ENCODE assay signal across 17 mouse cellular contexts in the genomic region with DNA sequence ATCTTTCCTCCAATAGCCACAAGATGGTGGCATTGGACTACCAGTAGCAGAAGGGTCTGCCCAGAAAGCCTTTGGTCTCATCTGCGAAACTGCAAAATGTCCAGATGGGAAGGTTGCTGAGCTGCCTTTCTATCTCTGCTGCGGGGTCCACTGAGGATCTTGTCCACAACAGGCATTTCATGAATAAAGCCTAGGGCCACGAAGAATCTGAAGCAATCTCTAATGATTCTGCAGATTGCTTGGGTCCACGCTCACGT. TPM values are rescaled to one million over a fixed set of nuclear protein-coding genes. Genes with fewer than 3 reads are reported as not detected.
A peak's percentile ranks its signal among the peaks of the same experiment; 100 is the strongest.
DNase-seq lines count a peak whose midpoint lies in the region; ATAC-seq and TF ChIP-seq lines count a peak whose summit lies in the region.
"Had no signal": no experiment of that assay in that cellular context is flagged by ENCODE, and none has a peak within 500 bp of the region (broad histone marks: within the 10 kb centered on the region; RNA-seq: fewer than 3 reads in every experiment).

No protein-coding gene starts in this region.

- no peak overlapping the region for H3K4me2 ChIP-seq in hindbrain, embryonic 14.5 days (replicated peaks)
- H3K4me2 ChIP-seq in hindbrain, embryonic 13.5 days: no peak overlapping the region
- no peak overlapping the region for H3K4me2 ChIP-seq in midbrain, embryonic 14.5 days (ENCODE audit: low read length)
- no peak overlapping the region for H3K4me2 ChIP-seq in midbrain, embryonic 16.5 days (ENCODE audit: low read length)
- H3K4me2 ChIP-seq: embryonic facial prominence, embryonic 12.5 days; limb, embryonic 12.5 days had no signal

- H3K9ac ChIP-seq in hindbrain, embryonic 14.5 days: no peak overlapping the region
- H3K9ac ChIP-seq in hindbrain, embryonic 13.5 days: no peak overlapping the region
- H3K9ac ChIP-seq in midbrain, embryonic 14.5 days (replicated peaks; ENCODE audit: low read length): no peak overlapping the region
- no peak overlapping the region for H3K9ac ChIP-seq in midbrain, embryonic 16.5 days (ENCODE audit: low read depth, low read length)
- H3K9ac ChIP-seq: embryonic facial prominence, embryonic 12.5 days; limb, embryonic 12.5 days had no signal

- peak; percentile 32 for DNase-seq in hindbrain, embryonic 14.5 days (ENCODE audit: low spot score)
- peak; percentile 57 for DNase-seq in midbrain, embryonic 14.5 days
- peak; percentile 35 for DNase-seq in brain, embryonic 14.5 days (ENCODE audit: low read depth)
- no peak for DNase-seq in urinary bladder, postnatal 36 days (ENCODE audit: low spot score in 2 of 2)
- DNase-seq: cerebellum, adult 11 months had no signal

- no peaks in the 10 kb centered on the region for H3K36me3 ChIP-seq in hindbrain, embryonic 14.5 days (replicated peaks; ENCODE audit: control insufficient read depth, insufficient read depth)
- H3K36me3 ChIP-seq in hindbrain, embryonic 13.5 days: no peaks in the 10 kb centered on the region
- no peaks in the 10 kb centered on the region for H3K36me3 ChIP-seq in midbrain, embryonic 14.5 days (ENCODE audit: control insufficient read depth, insufficient read depth, low read length)
- no peaks in the 10 kb centered on the region for H3K36me3 ChIP-seq in midbrain, embryonic 16.5 days (ENCODE audit: control insufficient read depth, insufficient read depth, low read length)
- H3K36me3 ChIP-seq: embryonic facial prominence, embryonic 12.5 days; limb, embryonic 12.5 days had no signal

- TF ChIP-seq POLR2A in brain, embryonic 14.5 days (IDR thresholded peaks at IDR 0.05; ENCODE audit: borderline replicate concordance, extremely low read depth, insufficient read depth, insufficient read length, poor library complexity, severe bottlenecking): no peak

- peak; percentile 44; the same call in 1 of the 2 replicates for TF ChIP-seq CTCF in brain, embryonic 14.5 days (IDR thresholded peaks at IDR 0.05; ENCODE audit: borderline replicate concordance, extremely low read depth, insufficient read depth, insufficient read length)

- no peak overlapping the region for H3K4me3 ChIP-seq in hindbrain, embryonic 14.5 days (replicated peaks; ENCODE audit: low read length)
- no peak overlapping the region for H3K4me3 ChIP-seq in hindbrain, embryonic 13.5 days
- H3K4me3 ChIP-seq in midbrain, embryonic 14.5 days (replicated peaks; ENCODE audit: low read depth, low read length): no peak overlapping the region
- no peak overlapping the region for H3K4me3 ChIP-seq in midbrain, embryonic 16.5 days (ENCODE audit: low read depth, low read length)
- H3K4me3 ChIP-seq: embryonic facial prominence, embryonic 12.5 days; limb, embryonic 12.5 days; megakaryocyte, embryonic 14.5 days had no signal

- WGBS in hindbrain, embryonic 14.5 days: 77% methylated on average over 5 of the region's 5 CpGs
- 83% methylated on average over 5 of the region's 5 CpGs for WGBS in hindbrain, embryonic 13.5 days
- WGBS in midbrain, embryonic 14.5 days: 86% methylated on average over 5 of the region's 5 CpGs
- WGBS in midbrain, embryonic 16.5 days: 78% methylated on average over 5 of the region's 5 CpGs

- no peak for ATAC-seq in hindbrain, embryonic 14.5 days (ENCODE audit: low FRiP score)
- ATAC-seq in hindbrain, embryonic 13.5 days (ENCODE audit: low FRiP score): no peak
- no peak for ATAC-seq in midbrain, embryonic 14.5 days (ENCODE audit: low FRiP score, low TSS enrichment)
- ATAC-seq in midbrain, embryonic 16.5 days: no peak
- no peak for ATAC-seq in megakaryocyte progenitor cell, adult 5-6 weeks (replicated peaks; ENCODE audit: poor library complexity)
- ATAC-seq: intestine, embryonic 16.5 days had no signal

- no peaks in the 10 kb centered on the region for H3K9me3 ChIP-seq in hindbrain, embryonic 14.5 days (ENCODE audit: control insufficient read depth, low read length)
- no peaks in the 10 kb centered on the region for H3K9me3 ChIP-seq in hindbrain, embryonic 13.5 days
- no peaks in the 10 kb centered on the region for H3K9me3 ChIP-seq in midbrain, embryonic 14.5 days (ENCODE audit: control insufficient read depth, low read length)
- H3K9me3 ChIP-seq in midbrain, embryonic 16.5 days (replicated peaks; ENCODE audit: control insufficient read depth, low read length, poor library complexity, severe bottlenecking): no peaks in the 10 kb centered on the region
- H3K9me3 ChIP-seq: embryonic facial prominence, embryonic 12.5 days; limb, embryonic 12.5 days; megakaryocyte, embryonic 14.5 days had no signal

- H3K27me3 ChIP-seq in hindbrain, embryonic 14.5 days (ENCODE audit: control insufficient read depth, insufficient read depth, low read length): no peaks in the 10 kb centered on the region
- no peaks in the 10 kb centered on the region for H3K27me3 ChIP-seq in hindbrain, embryonic 13.5 days
- H3K27me3 ChIP-seq in midbrain, embryonic 14.5 days (ENCODE audit: control insufficient read depth, insufficient read depth, low read length): no peaks in the 10 kb centered on the region
- no peaks in the 10 kb centered on the region for H3K27me3 ChIP-seq in midbrain, embryonic 16.5 days (ENCODE audit: control insufficient read depth, insufficient read depth, low read depth, low read length)
- H3K27me3 ChIP-seq: embryonic facial prominence, embryonic 12.5 days; limb, embryonic 12.5 days had no signal

- H3K4me1 ChIP-seq in hindbrain, embryonic 14.5 days (replicated peaks; ENCODE audit: control insufficient read depth, insufficient read depth, low read length): no peaks in the 10 kb centered on the region
- H3K4me1 ChIP-seq in hindbrain, embryonic 13.5 days (replicated peaks): no peaks in the 10 kb centered on the region
- no peaks in the 10 kb centered on the region for H3K4me1 ChIP-seq in midbrain, embryonic 14.5 days (ENCODE audit: control insufficient read depth, insufficient read depth, low read length)
- H3K4me1 ChIP-seq in midbrain, embryonic 16.5 days (ENCODE audit: control insufficient read depth, insufficient read depth, low read length): no peaks in the 10 kb centered on the region
- H3K4me1 ChIP-seq: embryonic facial prominence, embryonic 12.5 days; limb, embryonic 12.5 days had no signal

- no peak overlapping the region for H3K27ac ChIP-seq in hindbrain, embryonic 14.5 days
- H3K27ac ChIP-seq in hindbrain, embryonic 13.5 days: no peak overlapping the region
- no peak overlapping the region for H3K27ac ChIP-seq in midbrain, embryonic 14.5 days (replicated peaks; ENCODE audit: low read depth, low read length)
- no peak overlapping the region for H3K27ac ChIP-seq in midbrain, embryonic 16.5 days (ENCODE audit: low read length)
- H3K27ac ChIP-seq: embryonic facial prominence, embryonic 12.5 days; limb, embryonic 12.5 days had no signal

RNA-seq across cellular contexts. Expression of gene Gm7075, which starts 1.1 kb away (rescaled TPM):
- not detected in 2 replicates for polyA plus RNA-seq in hindbrain, embryonic 14.5 days (2014; fragmentation: Nextera tagmentation; extraction: Ambion mirVana)
- polyA plus RNA-seq in hindbrain, embryonic 13.5 days (2015; fragmentation: Nextera tagmentation; extraction: Ambion mirVana): not detected in 2 replicates
- not detected in 2 replicates for polyA plus RNA-seq in midbrain, embryonic 14.5 days (2014; fragmentation: Nextera tagmentation; extraction: Ambion mirVana)
- polyA plus RNA-seq in midbrain, embryonic 16.5 days (2015; fragmentation: Nextera tagmentation; extraction: Ambion mirVana): not detected in 2 replicates
- not detected in 2 replicates for polyA plus RNA-seq in brain, embryonic 14.5 days (2012; rRNA removed)
- not detected in 2 replicates for total RNA-seq in megakaryocyte progenitor cell, adult 5-6 weeks (2015)
- not detected in 2 replicates for total RNA-seq in megakaryocyte progenitor cell, adult 5-6 weeks (2017)
- total RNA-seq: gastrocnemius, postnatal 4 days; left cerebral cortex, adult 8-10 months had no signal
- polyA plus RNA-seq: embryonic facial prominence, embryonic 12.5 days; forebrain, embryonic 11.5 days; heart, embryonic 16.5 days; intestine, embryonic 16.5 days; limb, embryonic 12.5 days; lung, embryonic 16.5 days had no signal

RNA-seq across cellular contexts. Expression of gene Ctnna3, which starts 7.2 kb away (rescaled TPM):
- 2.9 and 4.1 TPM in 2 replicates for polyA plus RNA-seq in hindbrain, embryonic 14.5 days (2014; fragmentation: Nextera tagmentation; extraction: Ambion mirVana)
- 1.2 and 1.4 TPM in 2 replicates for polyA plus RNA-seq in hindbrain, embryonic 13.5 days (2015; fragmentation: Nextera tagmentation; extraction: Ambion mirVana)
- 0.94 and 1.1 TPM in 2 replicates for polyA plus RNA-seq in midbrain, embryonic 14.5 days (2014; fragmentation: Nextera tagmentation; extraction: Ambion mirVana)
- polyA plus RNA-seq in midbrain, embryonic 16.5 days (2015; fragmentation: Nextera tagmentation; extraction: Ambion mirVana): 0.98 and 1.0 TPM in 2 replicates
- 0.10 and 0.25 TPM in 2 replicates for polyA plus RNA-seq in brain, embryonic 14.5 days (2012; rRNA removed)
- total RNA-seq in megakaryocyte progenitor cell, adult 5-6 weeks (2015): not detected in 2 replicates
- not detected in 2 replicates for total RNA-seq in megakaryocyte progenitor cell, adult 5-6 weeks (2017)
- polyA plus RNA-seq: forebrain, embryonic 11.5 days had no signal

RNA-seq across cellular contexts. Expression of gene Dnajc12, which starts 40.4 kb away (rescaled TPM):
- polyA plus RNA-seq in hindbrain, embryonic 14.5 days (2014; fragmentation: Nextera tagmentation; extraction: Ambion mirVana): 19.7 and 23.4 TPM in 2 replicates
- polyA plus RNA-seq in hindbrain, embryonic 13.5 days (2015; fragmentation: Nextera tagmentation; extraction: Ambion mirVana): 19.2 and 20.6 TPM in 2 replicates
- 20.5 and 20.8 TPM in 2 replicates for polyA plus RNA-seq in midbrain, embryonic 14.5 days (2014; fragmentation: Nextera tagmentation; extraction: Ambion mirVana)
- 21.3 and 23.6 TPM in 2 replicates for polyA plus RNA-seq in midbrain, embryonic 16.5 days (2015; fragmentation: Nextera tagmentation; extraction: Ambion mirVana)
- polyA plus RNA-seq in brain, embryonic 14.5 days (2012; rRNA removed): 9.3 and 11.5 TPM in 2 replicates
- 7.4 and 15.1 TPM in 2 replicates for total RNA-seq in megakaryocyte progenitor cell, adult 5-6 weeks (2015)
- total RNA-seq in megakaryocyte progenitor cell, adult 5-6 weeks (2017): 5.3 and 5.9 TPM in 2 replicates

RNA-seq across cellular contexts. Expression of gene Sirt1, which starts 41.2 kb away (rescaled TPM):
- polyA plus RNA-seq in hindbrain, embryonic 14.5 days (2014; fragmentation: Nextera tagmentation; extraction: Ambion mirVana): 5.7 and 6.8 TPM in 2 replicates
- polyA plus RNA-seq in hindbrain, embryonic 13.5 days (2015; fragmentation: Nextera tagmentation; extraction: Ambion mirVana): 4.8 and 5.8 TPM in 2 replicates
- 7.2 and 7.5 TPM in 2 replicates for polyA plus RNA-seq in midbrain, embryonic 14.5 days (2014; fragmentation: Nextera tagmentation; extraction: Ambion mirVana)
- 3.5 and 4.1 TPM in 2 replicates for polyA plus RNA-seq in midbrain, embryonic 16.5 days (2015; fragmentation: Nextera tagmentation; extraction: Ambion mirVana)
- polyA plus RNA-seq in brain, embryonic 14.5 days (2012; rRNA removed): 16.4 and 17.2 TPM in 2 replicates
- total RNA-seq in megakaryocyte progenitor cell, adult 5-6 weeks (2015): 44.1 and 50.3 TPM in 2 replicates
- 35.1 and 38.2 TPM in 2 replicates for total RNA-seq in megakaryocyte progenitor cell, adult 5-6 weeks (2017)

Comparison
In these comparisons a context has a peak if more than half of its experiments do, and no peak if none do; other contexts are left out.
1. DNase-seq: peak in hindbrain, embryonic 14.5 days (single experiment), midbrain, embryonic 14.5 days (single experiment) and brain, embryonic 14.5 days (single experiment); none in urinary bladder, postnatal 36 days (0 of 2).